Mouse (Mus musculus) forebrain, embryonic 11.5 days (tissue): Measurements from ENCODE around the gene Nagk. TPM values are rescaled to one million over a fixed set of nuclear protein-coding genes. Genes with fewer than 3 reads are reported as not detected.

Source experiments
- ATAC-seq: fragments of 200-750 bp; cut with Nextera tagmentation; replicated peaks from 2 replicates; pipeline ENCODE4 v1.8.0; 2017; ENCODE audit warnings: moderate TSS enrichment; ENCODE audit not compliant: low FRiP score
- DNase-seq: peaks from one replicate; pipeline ENCODE4 v3.0.0-alpha.2; 2017; ENCODE audit warnings: low spot score
- H3K27ac ChIP-seq: fragments of 300-500 bp; sonication (generic); 2 replicates; pipeline ENCODE4 v1.5.1; 2014; ENCODE audit warnings: low read depth, low read length
- H3K27me3 ChIP-seq: fragments of 300-500 bp; sonication (generic); 2 replicates; pipeline ENCODE4 v1.6.1; 2014; ENCODE audit warnings: mild to moderate bottlenecking, low read length, mixed read lengths; ENCODE audit not compliant: control insufficient read depth, insufficient read depth
- H3K36me3 ChIP-seq: fragments of 300-500 bp; sonication (generic); 2 replicates; pipeline ENCODE4 v1.6.1; 2014; ENCODE audit warnings: mild to moderate bottlenecking, low read length, moderate library complexity, mixed read lengths; ENCODE audit not compliant: control insufficient read depth, insufficient read depth
- H3K4me1 ChIP-seq: fragments of 300-500 bp; sonication (generic); replicated peaks from 2 replicates; pipeline ENCODE4 v1.6.1; 2014; ENCODE audit warnings: low read length, mixed read lengths; ENCODE audit not compliant: control insufficient read depth, insufficient read depth
- H3K4me2 ChIP-seq: fragments of 300-500 bp; sonication (generic); 2 replicates; pipeline ENCODE4 v1.6.1; 2014; ENCODE audit warnings: low read depth, mild to moderate bottlenecking, low read length, moderate library complexity, mixed read lengths; ENCODE audit not compliant: severe bottlenecking
- H3K4me3 ChIP-seq: fragments of 300-500 bp; sonication (generic); 2 replicates; pipeline ENCODE4 v1.5.1; 2014; ENCODE audit warnings: low read depth, low read length
- H3K9ac ChIP-seq: fragments of 300-500 bp; sonication (generic); 2 replicates; pipeline ENCODE4 v1.6.1; 2014; ENCODE audit warnings: low read length
- H3K9me3 ChIP-seq: fragments of 300-500 bp; sonication (generic); 2 replicates; pipeline ENCODE4 v1.6.1; 2016; ENCODE audit warnings: low read length, mixed read lengths; ENCODE audit not compliant: control insufficient read depth
- WGBS: fragments of 180-500 bp; shearing (Covaris S2); extraction: QIAGEN DNeasy Blood & Tissue Kit; methylation state at CpG from one replicate; pipeline ENCODE4 v1.1.7; 2014; 5-methylcytosine and 5-hydroxymethylcytosine counted together
- polyA plus RNA-seq: library from polyadenylated mRNA; unstranded; fragments of >200 nt; fragmentation: Nextera tagmentation; extraction: Ambion mirVana; gene quantifications from 2 replicates; pipeline ENCODE4 v1.2.1, GENCODE M21; 2014

Nagk gene
- polyA plus RNA-seq, result 36.0 and 37.4 TPM in 2 replicates

GRCm38 (mm10) chr6:83794760-83795296 is at the start of gene Nagk:
Gene Nagk (plus strand): TSS chr6:83794982.
- under 1% methylated on average over 43 of the region's 43 CpGs for WGBS
- DNase-seq, result peak; percentile 95

GRCm38 (mm10) chr6:83745466-83745865 is 49.3 kb upstream of the Nagk start:
- H3K27me3 ChIP-seq, result peaks cover 2% of the 10 kb centered on the region; the same call in 1 of the 2 replicates
- no peak overlapping the region for H3K4me2 ChIP-seq
- peaks cover 4% of the 10 kb centered on the region; the same call in 1 of the 2 replicates for H3K4me1 ChIP-seq
- H3K36me3 ChIP-seq, result no peaks in the 10 kb centered on the region
- DNase-seq (no peak), ATAC-seq (no peak)
- no peak overlapping the region for H3K27ac ChIP-seq
- no peak overlapping the region for H3K9ac ChIP-seq
- no peak overlapping the region for H3K4me3 ChIP-seq
- 49% methylated on average over 2 of the region's 2 CpGs for WGBS
- H3K9me3 ChIP-seq, result peaks cover 3% of the 10 kb centered on the region; the same call in 1 of the 2 replicates

More at GRCm38 (mm10) chr6:83794760-83795296, at the start of gene Nagk:
- H3K27ac ChIP-seq, result peak within 1 kb of the TSS; percentile 91
- no peaks in the 10 kb centered on the region for H3K9me3 ChIP-seq
- H3K9ac ChIP-seq, result peak within 1 kb of the TSS; percentile 78
- H3K27me3 ChIP-seq, result no peaks in the 10 kb centered on the region
- ATAC-seq, result peak; percentile 96
- no peaks in the 10 kb centered on the region for H3K36me3 ChIP-seq
- H3K4me2 ChIP-seq, result peak within 1 kb of the TSS; percentile 95
- peak within 1 kb of the TSS; percentile 66 for H3K4me3 ChIP-seq
- H3K4me1 ChIP-seq, result peaks cover 4% of the 10 kb centered on the region; the same call in 1 of the 2 replicates

- DNase-seq (no peak), ATAC-seq (no peak)
- Histone ChIP-seq H3K27me3 (peaks cover 2% of the 10 kb centered on the region; the same call in 1 of the 2 replicates), H3K4me3 (no peak overlapping the region), H3K27ac (no peak overlapping the region), H3K4me2 (no peak overlapping the region), H3K9ac (no peak overlapping the region), H3K4me1 (peaks cover 4% of the 10 kb centered on the region; the same call in 1 of the 2 replicates), H3K36me3 (no peaks in the 10 kb centered on the region), H3K9me3 (no peaks in the 10 kb centered on the region)
- 26% methylated on average over 3 of the region's 3 CpGs for WGBS
Measured at GRCm38 (mm10) chr6:83749286-83749685, 45.5 kb upstream of the Nagk start.

- H3K27ac ChIP-seq, result no peak overlapping the region
Measured at GRCm38 (mm10) chr6:83750171-83750684, 44.6 kb upstream of the Nagk start.

GRCm38 (mm10) chr6:83756051-83756450 is 38.7 kb upstream of the Nagk start:
- DNase-seq (no peak), ATAC-seq (no peak)
- WGBS, result 70% methylated on average over 9 of the region's 9 CpGs
- no peak overlapping the region for H3K27ac ChIP-seq
- no peaks in the 10 kb centered on the region for H3K4me1 ChIP-seq
- H3K4me2 ChIP-seq, result no peak overlapping the region
- no peak overlapping the region for H3K4me3 ChIP-seq
- no peak overlapping the region for H3K9ac ChIP-seq
- peaks cover 30% of the 10 kb centered on the region for H3K27me3 ChIP-seq
- no peaks in the 10 kb centered on the region for H3K36me3 ChIP-seq
- H3K9me3 ChIP-seq, result no peaks in the 10 kb centered on the region

More at GRCm38 (mm10) chr6:83750171-83750684, 44.6 kb upstream of the Nagk start:
- Histone ChIP-seq H3K4me3 (no peak overlapping the region), H3K4me2 (no peak overlapping the region), H3K36me3 (no peaks in the 10 kb centered on the region), H3K4me1 (peaks cover 4% of the 10 kb centered on the region; the same call in 1 of the 2 replicates), H3K9ac (0 out of 2 replicates have a peak overlapping the region, but pooled peaks have one; percentile 35), H3K27me3 (peaks cover 2% of the 10 kb centered on the region), H3K9me3 (no peaks in the 10 kb centered on the region)
- peak; percentile 80 for DNase-seq
- WGBS, result 5% methylated on average over 11 of the region's 11 CpGs
- peak; percentile 36; the same call in 1 of the 2 replicates for ATAC-seq

GRCm38 (mm10) chr6:83762344-83762743 is 32.4 kb upstream of the Nagk start, which contains the start of gene Ankrd53:
Gene Ankrd53 (plus strand): TSS chr6:83762644.
- 19% methylated on average over 6 of the region's 6 CpGs for WGBS
- H3K27ac ChIP-seq, result no peak within 1 kb of the TSS
- DNase-seq, result no peak
- 0 out of 2 replicates have a peak, but pooled peaks have one; percentile 13 for ATAC-seq
- peak within 1 kb of the TSS; percentile 1; the same call in 1 of the 2 replicates for H3K9ac ChIP-seq
- H3K9me3 ChIP-seq, result no peaks in the 10 kb centered on the region
- H3K27me3 ChIP-seq, result peaks cover 48% of the 10 kb centered on the region
- peak within 1 kb of the TSS; percentile 40 for H3K4me2 ChIP-seq
- no peaks in the 10 kb centered on the region; the same call in 1 of the 2 replicates for H3K36me3 ChIP-seq
- peak within 1 kb of the TSS; percentile 4; the same call in 1 of the 2 replicates for H3K4me3 ChIP-seq
- H3K4me1 ChIP-seq, result no peaks in the 10 kb centered on the region; the same call in 1 of the 2 replicates

GRCm38 (mm10) chr6:83762880-83763431 is 31.8 kb upstream of the Nagk start:
- DNase-seq (peak; percentile 61), ATAC-seq (peak; percentile 68)
- Histone ChIP-seq H3K9ac (peak overlapping the region; percentile 1; the same call in 1 of the 2 replicates), H3K27ac (no peak overlapping the region), H3K4me1 (no peaks in the 10 kb centered on the region; the same call in 1 of the 2 replicates), H3K36me3 (no peaks in the 10 kb centered on the region; the same call in 1 of the 2 replicates), H3K4me2 (peak overlapping the region; percentile 40), H3K4me3 (peak overlapping the region; percentile 4; the same call in 1 of the 2 replicates), H3K9me3 (no peaks in the 10 kb centered on the region), H3K27me3 (peaks cover 42% of the 10 kb centered on the region)
- WGBS, result under 1% methylated on average over 35 of the region's 35 CpGs

- Histone ChIP-seq H3K4me3 (no peak overlapping the region), H3K36me3 (peaks cover 3% of the 10 kb centered on the region; the same call in 1 of the 2 replicates), H3K27ac (no peak overlapping the region), H3K27me3 (peaks cover 14% of the 10 kb centered on the region), H3K4me1 (no peaks in the 10 kb centered on the region; the same call in 1 of the 2 replicates), H3K9me3 (no peaks in the 10 kb centered on the region), H3K9ac (no peak overlapping the region), H3K4me2 (no peak overlapping the region)
- 93% methylated on average over 3 of the region's 3 CpGs for WGBS
- DNase-seq (no peak), ATAC-seq (no peak)
Measured at GRCm38 (mm10) chr6:83766982-83767381, 27.8 kb upstream of the Nagk start.
